Mouse (Mus musculus): Measurements from ENCODE around the gene Sidt2.

The Sidt2 gene

DNA sequence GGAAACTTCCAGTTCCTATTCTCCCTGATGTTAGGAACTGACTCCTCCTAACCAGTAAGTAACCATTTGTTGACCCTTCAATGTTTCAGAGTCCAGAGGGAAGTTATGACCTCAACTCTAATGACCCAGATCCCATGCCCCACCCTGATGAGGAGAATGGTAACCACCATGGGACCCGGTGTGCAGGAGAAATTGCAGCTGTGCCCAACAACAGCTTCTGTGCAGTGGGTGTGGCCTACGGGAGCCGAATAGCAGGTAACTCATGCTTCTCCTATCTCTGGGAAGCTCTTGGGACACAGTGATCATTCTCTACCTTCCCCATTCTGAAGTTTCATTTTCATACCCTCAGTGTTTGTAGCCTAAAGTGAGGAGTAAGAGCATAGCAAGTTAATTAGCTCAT, 44.1 kb downstream of the Sidt2 start:
- DNase-seq: no peak

GRCm38 (mm10) chr9:45907078-45907428, 48.0 kb downstream of the Sidt2 start:
- no peak for DNase-seq

GRCm38 (mm10) chr9:45906355-45907077, 48.5 kb downstream of the Sidt2 start, which contains the start of the genes Pcsk7 and Rnf214:
TSS of gene Pcsk7 (plus strand) at chr9:45906497.
TSS of gene Rnf214 (minus strand) at chr9:45906911.
- peak; percentile 93 for DNase-seq

- DNase-seq: no peak
Observed at GRCm38 (mm10) chr9:45905811-45906237, 49.2 kb downstream of the Sidt2 start.

GRCm38 (mm10) chr9:45905196-45905595, 49.9 kb downstream of the Sidt2 start:
- DNase-seq: no peak

DNA sequence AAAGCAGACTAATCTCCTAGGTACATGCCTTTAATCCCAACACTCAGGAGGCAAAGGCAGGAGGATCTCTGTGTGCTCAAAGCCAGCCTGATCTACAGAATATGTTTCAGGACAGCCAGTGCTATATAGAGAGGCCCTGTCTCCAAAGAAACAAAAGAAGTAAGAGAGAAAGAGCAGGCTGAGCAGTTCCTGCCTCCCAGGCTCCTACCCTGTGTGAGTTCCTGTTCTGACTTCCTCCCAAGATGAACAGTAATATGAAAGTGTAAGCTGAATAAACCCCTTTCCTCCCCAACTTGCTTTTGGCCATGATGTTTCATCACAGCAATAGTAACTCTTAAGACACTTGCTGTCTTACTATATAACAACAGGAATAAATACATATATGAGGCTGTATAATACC, 61.4 kb downstream of the Sidt2 start:
- DNase-seq: no peak
